Mouse (Mus musculus): Measurements from ENCODE around the gene Arhgef15. TPM values are rescaled to one million over a fixed set of nuclear protein-coding genes. Genes with fewer than 3 reads are reported as not detected.

Arhgef15 gene
- total and polyA plus RNA-seq, 3 experiments: 0.04 TPM; not detected in 2

DNA sequence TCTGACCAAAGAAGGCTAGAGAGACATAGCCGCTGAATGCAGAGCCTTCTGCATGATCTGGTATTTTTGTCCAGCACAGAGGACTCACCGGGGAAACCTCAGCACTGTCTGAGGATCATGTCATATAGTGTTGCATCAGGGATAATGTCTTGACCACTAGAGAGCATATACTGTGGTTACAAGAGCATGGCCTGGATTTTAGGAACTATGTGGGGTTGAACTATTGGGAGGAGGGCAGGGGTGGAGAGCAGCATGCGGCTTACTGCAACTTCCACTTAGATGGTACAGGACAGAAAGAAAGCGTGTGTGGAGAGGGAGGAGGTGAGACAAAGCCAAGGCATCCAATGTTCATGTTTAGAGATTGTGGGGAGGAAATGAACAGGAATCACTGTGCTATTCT is 42.7 kb downstream of the Arhgef15 start:
- H3K27me3 ChIP-seq (replicated peaks): peaks cover 36% of the 10 kb centered on the region
- TF ChIP-seq BHLHE40 (IDR thresholded peaks at IDR 0.05; ENCODE audit: low read depth, low read length) (no peak), POLR2A (IDR thresholded peaks at IDR 0.05; ENCODE audit: low read depth, low read length) (no peak), MEF2A (IDR thresholded peaks at IDR 0.05; ENCODE audit: borderline replicate concordance, low read depth, low read length) (no peak), CHD1 (IDR thresholded peaks at IDR 0.05; ENCODE audit: low read depth, low read length) (no peak), EP300 (IDR thresholded peaks at IDR 0.05; ENCODE audit: low read length) (no peak), GABPA (IDR thresholded peaks at IDR 0.05; ENCODE audit: insufficient replicate concordance, low read depth, low read length) (no peak), MAFK (IDR thresholded peaks at IDR 0.05; ENCODE audit: insufficient replicate concordance, low read length) (no peak), ZC3H11A (IDR thresholded peaks at IDR 0.05; ENCODE audit: low read depth, low read length) (no peak), JUND (conservative IDR thresholded peaks at IDR 0.05; ENCODE audit: low read depth, low read length) (no peak), SMC3 (IDR thresholded peaks at IDR 0.05; ENCODE audit: low read depth, low read length) (no peak), ZKSCAN1 (IDR thresholded peaks at IDR 0.05; ENCODE audit: borderline replicate concordance, low read depth, low read length) (no peak), MAZ (IDR thresholded peaks at IDR 0.05; ENCODE audit: low read depth, low read length) (no peak)
- no peak overlapping the region for H3K4me3 ChIP-seq (replicated peaks in 1 of 3; ENCODE audit: low read depth in 2 of 3, low read length in 2 of 3, poor library complexity in 1 of 3)
- in situ Hi-C loops (cut with MboI; ENCODE audit: low pct_ligation_motif_present, low pct_unique_long_range_greater_than_20kb, low sequenced_read_pairs): no loop called here
- H3K27ac ChIP-seq (ENCODE audit: insufficient read depth, low read depth): no peak overlapping the region
- H3K9ac ChIP-seq (ENCODE audit: insufficient read depth, low read depth): no peak overlapping the region
- H3K36me3 ChIP-seq (replicated peaks in 1 of 2; ENCODE audit: control insufficient read depth in 1 of 2, insufficient read depth in 1 of 2, low read length in 1 of 2): no peaks in the 10 kb centered on the region
- H3K9me3 ChIP-seq (replicated peaks; ENCODE audit: low read length): peaks cover 5% of the 10 kb centered on the region
- H3K4me2 ChIP-seq (ENCODE audit: insufficient read depth, low read depth, poor library complexity, severe bottlenecking): no peak overlapping the region
- H3K4me1 ChIP-seq (ENCODE audit: control insufficient read depth in 1 of 2, insufficient read depth in 2 of 2): no peaks in the 10 kb centered on the region
- no peaks in the 10 kb centered on the region for H3K79me2 ChIP-seq (replicated peaks; ENCODE audit: control insufficient read depth, extremely low read depth, insufficient read depth, poor library complexity, severe bottlenecking)
- DNase-seq (ENCODE audit: extremely low read depth): no peak
- dilution Hi-C loops (cut with MboI; ENCODE audit: extremely low pct_ligation_motif_present, extremely low pct_unique_long_range_greater_than_20kb, low sequenced_read_pairs): no loop called here

DNA sequence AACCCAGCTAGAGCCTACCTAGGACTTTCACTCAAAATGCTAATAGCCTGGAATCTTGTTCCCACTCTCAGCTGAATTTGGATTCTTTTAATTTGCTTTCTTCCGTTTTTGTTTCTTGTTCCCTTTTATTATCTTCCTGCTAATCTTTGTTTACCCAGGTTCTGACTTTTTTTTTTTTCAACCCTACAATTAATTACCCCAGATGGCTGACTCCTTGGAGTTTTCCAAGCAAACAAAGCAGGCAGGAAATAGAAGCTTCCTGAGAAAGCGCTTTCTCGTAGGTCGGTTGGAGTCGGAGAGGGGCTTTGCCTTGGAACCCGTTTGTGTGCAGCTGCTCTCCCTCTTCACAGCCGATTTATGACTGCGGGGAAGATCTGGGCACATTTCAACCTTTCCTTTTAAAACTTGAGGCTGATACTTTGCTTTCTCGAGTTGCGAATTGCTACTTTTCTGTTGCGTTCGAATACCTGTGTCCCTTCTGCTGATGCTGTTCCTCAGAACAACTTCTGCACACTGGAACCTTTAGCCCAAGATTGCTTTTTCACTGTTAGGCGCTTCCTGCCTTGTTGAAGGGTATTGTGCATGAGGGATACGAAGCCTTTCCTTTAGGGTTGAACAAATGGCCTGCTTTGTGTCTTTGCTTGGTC is 45.6 kb downstream of the Arhgef15 start:
- dilution Hi-C loops (cut with MboI; ENCODE audit: extremely low pct_ligation_motif_present, extremely low pct_unique_long_range_greater_than_20kb, low sequenced_read_pairs) (no loop called here), in situ Hi-C loops (cut with MboI; ENCODE audit: low pct_ligation_motif_present, low pct_unique_long_range_greater_than_20kb, low sequenced_read_pairs) (no loop called here)
- H3K4me1 ChIP-seq (ENCODE audit: control insufficient read depth in 1 of 2, insufficient read depth in 2 of 2): no peaks in the 10 kb centered on the region
- H3K79me2 ChIP-seq (replicated peaks; ENCODE audit: control insufficient read depth, extremely low read depth, insufficient read depth, poor library complexity, severe bottlenecking): no peaks in the 10 kb centered on the region
- H3K4me2 ChIP-seq (ENCODE audit: insufficient read depth, low read depth, poor library complexity, severe bottlenecking): no peak overlapping the region
- H3K27ac ChIP-seq (ENCODE audit: insufficient read depth, low read depth): no peak overlapping the region
- peaks cover under 1 to 10% of the 10 kb centered on the region in 2 experiments for H3K36me3 ChIP-seq (replicated peaks in 1 of 2; ENCODE audit: control insufficient read depth in 1 of 2, insufficient read depth in 1 of 2, low read length in 1 of 2)
- H3K4me3 ChIP-seq (replicated peaks in 1 of 3; ENCODE audit: low read depth in 2 of 3, low read length in 2 of 3, poor library complexity in 1 of 3): no peak overlapping the region
- TF ChIP-seq CHD2 (IDR thresholded peaks at IDR 0.05; ENCODE audit: low read length) (no peak), TCF12 (IDR thresholded peaks at IDR 0.05; ENCODE audit: low read depth, low read length) (no peak), PAX5 (IDR thresholded peaks at IDR 0.05; ENCODE audit: low read length) (no peak), TBP (conservative IDR thresholded peaks at IDR 0.05; ENCODE audit: low read depth, low read length) (no peak), NELFE (IDR thresholded peaks at IDR 0.05; ENCODE audit: low read depth, low read length) (no peak), MAZ (IDR thresholded peaks at IDR 0.05; ENCODE audit: low read depth, low read length) (no peak), MAFK (IDR thresholded peaks at IDR 0.05; ENCODE audit: insufficient replicate concordance, low read length) (no peak), BHLHE40 (IDR thresholded peaks at IDR 0.05; ENCODE audit: low read depth, low read length) (no peak)
- peaks cover 24% of the 10 kb centered on the region for H3K27me3 ChIP-seq (replicated peaks)
- peaks cover 5% of the 10 kb centered on the region for H3K9me3 ChIP-seq (replicated peaks; ENCODE audit: low read length)
- H3K9ac ChIP-seq (ENCODE audit: insufficient read depth, low read depth): no peak overlapping the region
- no peak for DNase-seq (ENCODE audit: extremely low read depth)

Measured in CH12.LX (cell line).